In genomic region chr1:158227239-158227638, GRCm38 (mm10) we compare ENCODE assay signal across 20 mouse cellular contexts.
A peak's percentile ranks its signal among the peaks of the same experiment; 100 is the strongest.
DNase-seq lines count a peak whose midpoint lies in the region; ATAC-seq and TF ChIP-seq lines count a peak whose summit lies in the region.
"Had no signal": no experiment of that assay in that cellular context is flagged by ENCODE, and none has a peak within 500 bp of the region (broad histone marks: within the 10 kb centered on the region; RNA-seq: fewer than 3 reads in every experiment).

No protein-coding gene starts in this region.

- H3K9me3 ChIP-seq in heart, embryonic 12.5 days (replicated peaks) = no peaks in the 10 kb centered on the region
- H3K9me3 ChIP-seq in midbrain, embryonic 15.5 days = no peaks in the 10 kb centered on the region
- no peaks in the 10 kb centered on the region for H3K9me3 ChIP-seq in midbrain, embryonic 11.5 days (ENCODE audit: control insufficient read depth, low read length)
- no peaks in the 10 kb centered on the region for H3K9me3 ChIP-seq in hindbrain, postnatal 0 days (ENCODE audit: low read length)
- H3K9me3 ChIP-seq: hindbrain, embryonic 15.5 days; limb, embryonic 13.5 days; liver, embryonic 15.5 days; stomach, embryonic 15.5 days had no signal

- peaks cover 12% of the 10 kb centered on the region for H3K4me1 ChIP-seq in heart, embryonic 12.5 days (replicated peaks)
- peaks cover 8% of the 10 kb centered on the region; the same call in 1 of the 2 replicates for H3K4me1 ChIP-seq in midbrain, embryonic 15.5 days
- H3K4me1 ChIP-seq in midbrain, embryonic 11.5 days (ENCODE audit: control insufficient read depth, insufficient read depth, low read length) = no peaks in the 10 kb centered on the region
- 0 out of 2 replicates have a peak, but pooled peaks cover 3% of the 10 kb centered on the region for H3K4me1 ChIP-seq in hindbrain, postnatal 0 days (ENCODE audit: insufficient read depth, low read length)
- H3K4me1 ChIP-seq: liver, embryonic 15.5 days; stomach, embryonic 15.5 days had no signal

- H3K27me3 ChIP-seq in heart, embryonic 12.5 days (replicated peaks) = no peaks in the 10 kb centered on the region
- H3K27me3 ChIP-seq in midbrain, embryonic 15.5 days (replicated peaks) = no peaks in the 10 kb centered on the region
- H3K27me3 ChIP-seq in midbrain, embryonic 11.5 days (ENCODE audit: control insufficient read depth, insufficient read depth, low read length) = no peaks in the 10 kb centered on the region
- H3K27me3 ChIP-seq in hindbrain, postnatal 0 days (ENCODE audit: insufficient read depth, low read length) = no peaks in the 10 kb centered on the region
- H3K27me3 ChIP-seq: hindbrain, embryonic 15.5 days; limb, embryonic 13.5 days; liver, embryonic 15.5 days; stomach, embryonic 15.5 days had no signal

- no peak overlapping the region for H3K27ac ChIP-seq in heart, embryonic 12.5 days (ENCODE audit: poor library complexity, severe bottlenecking)
- H3K27ac ChIP-seq in midbrain, embryonic 15.5 days = 0 out of 2 replicates have a peak overlapping the region, but pooled peaks have one; percentile 4
- H3K27ac ChIP-seq in midbrain, embryonic 11.5 days (ENCODE audit: low read depth, low read length) = no peak overlapping the region
- H3K27ac ChIP-seq in hindbrain, postnatal 0 days = peak overlapping the region; percentile 41; the same call in 1 of the 2 replicates
- H3K27ac ChIP-seq: heart, adult 2 months; hindbrain, embryonic 15.5 days; limb, embryonic 13.5 days; liver, embryonic 15.5 days; stomach, embryonic 15.5 days had no signal

- no peaks in the 10 kb centered on the region for H3K36me3 ChIP-seq in heart, embryonic 12.5 days
- H3K36me3 ChIP-seq in midbrain, embryonic 15.5 days (replicated peaks) = no peaks in the 10 kb centered on the region
- no peaks in the 10 kb centered on the region for H3K36me3 ChIP-seq in midbrain, embryonic 11.5 days (ENCODE audit: control insufficient read depth, insufficient read depth, low read length)
- no peaks in the 10 kb centered on the region for H3K36me3 ChIP-seq in hindbrain, postnatal 0 days (ENCODE audit: insufficient read depth, low read length)
- H3K36me3 ChIP-seq: G1E; hindbrain, embryonic 15.5 days; limb, embryonic 13.5 days; liver, embryonic 15.5 days; stomach, embryonic 15.5 days had no signal

- WGBS in heart, embryonic 12.5 days = 41% methylated on average over 2 of the region's 2 CpGs
- 74% methylated on average over 2 of the region's 2 CpGs for WGBS in midbrain, embryonic 15.5 days
- 77% methylated on average over 2 of the region's 2 CpGs for WGBS in midbrain, embryonic 11.5 days
- 69% methylated on average over 2 of the region's 2 CpGs for WGBS in hindbrain, postnatal 0 days

- H3K9ac ChIP-seq in heart, embryonic 12.5 days = no peak overlapping the region
- no peak overlapping the region for H3K9ac ChIP-seq in midbrain, embryonic 15.5 days
- H3K9ac ChIP-seq in midbrain, embryonic 11.5 days (ENCODE audit: low read length) = no peak overlapping the region
- no peak overlapping the region for H3K9ac ChIP-seq in hindbrain, postnatal 0 days (replicated peaks; ENCODE audit: low read length)
- H3K9ac ChIP-seq: hindbrain, embryonic 15.5 days; limb, embryonic 13.5 days; liver, embryonic 15.5 days; stomach, embryonic 15.5 days had no signal

- H3K4me2 ChIP-seq in heart, embryonic 12.5 days = no peak overlapping the region
- no peak overlapping the region for H3K4me2 ChIP-seq in midbrain, embryonic 15.5 days
- no peak overlapping the region for H3K4me2 ChIP-seq in midbrain, embryonic 11.5 days
- no peak overlapping the region for H3K4me2 ChIP-seq in hindbrain, postnatal 0 days (ENCODE audit: low read depth, low read length)
- H3K4me2 ChIP-seq: hindbrain, embryonic 15.5 days; limb, embryonic 13.5 days; liver, embryonic 15.5 days; stomach, embryonic 15.5 days had no signal

- H3K4me3 ChIP-seq in heart, embryonic 12.5 days = no peak overlapping the region
- H3K4me3 ChIP-seq in midbrain, embryonic 15.5 days = no peak overlapping the region
- H3K4me3 ChIP-seq in midbrain, embryonic 11.5 days (ENCODE audit: low read depth, low read length) = no peak overlapping the region
- H3K4me3 ChIP-seq in hindbrain, postnatal 0 days (ENCODE audit: low read length) = no peak overlapping the region
- H3K4me3 ChIP-seq: heart, adult 2 months; hindbrain, embryonic 15.5 days; limb, embryonic 13.5 days; liver, embryonic 15.5 days; stomach, embryonic 15.5 days had no signal

- TF ChIP-seq CTCF in hindbrain, postnatal 0 days (IDR thresholded peaks at IDR 0.05; ENCODE audit: low read depth) = no peak

- ATAC-seq in heart, embryonic 12.5 days (ENCODE audit: insufficient number of reproducible peaks, low FRiP score) = no peak
- peak; percentile 48; the same call in 1 of the 2 replicates for ATAC-seq in midbrain, embryonic 15.5 days (replicated peaks)
- no peak for ATAC-seq in midbrain, embryonic 11.5 days (ENCODE audit: low FRiP score)
- peak; percentile 51; the same call in 1 of the 2 replicates for ATAC-seq in hindbrain, postnatal 0 days
- no peak for ATAC-seq in frontal cortex, adult (ENCODE audit: low TSS enrichment)

- peak; percentile 45 for DNase-seq in heart, adult 11 months
- DNase-seq in midbrain, embryonic 11.5 days (ENCODE audit: low spot score, missing footprints) = no peak
- DNase-seq in hindbrain, postnatal 0 days (ENCODE audit: low spot score) = peak; percentile 25
- no peak for DNase-seq in adrenal gland, postnatal 36 days
- DNase-seq: adrenal gland, adult 2 months; cerebellum, adult 11-12 months; cerebellum, postnatal 36 days; heart, adult 2 months; kidney, adult 11 months; kidney, postnatal 10 days; lung, postnatal 10 days; thymus, adult 2 months had no signal

Comparison
In these comparisons a context has a peak if more than half of its experiments do, and no peak if none do; other contexts are left out.
1. ATAC-seq: peak in midbrain, embryonic 15.5 days (single experiment) and hindbrain, postnatal 0 days (single experiment); none in heart, embryonic 12.5 days (single experiment), midbrain, embryonic 11.5 days (single experiment) and frontal cortex, adult (single experiment).
2. H3K27ac ChIP-seq: peak in midbrain, embryonic 15.5 days (single experiment) and hindbrain, postnatal 0 days (single experiment); none in heart, embryonic 12.5 days (single experiment) and midbrain, embryonic 11.5 days (single experiment).
3. DNase-seq: peak in heart, adult 11 months (single experiment) and hindbrain, postnatal 0 days (single experiment); none in midbrain, embryonic 11.5 days (single experiment) and adrenal gland, postnatal 36 days (0 of 2).